Mouse (Mus musculus): Measurements from ENCODE around the gene Ccm2. TPM values are rescaled to one million over a fixed set of nuclear protein-coding genes. Genes with fewer than 3 reads are reported as not detected.

Ccm2 gene
- polyA plus RNA-seq, 1 experiment: 60.8 TPM

- WGBS: 81% methylated on average over 11 of the region's 11 CpGs
- no peak for DNase-seq
- H3K36me3 ChIP-seq (ENCODE audit: control insufficient read depth, insufficient read depth, low read length): no peaks in the 10 kb centered on the region
- no peak overlapping the region for H3K27ac ChIP-seq (ENCODE audit: insufficient read depth, low read depth, low read length)
- TF ChIP-seq CTCF (conservative IDR thresholded peaks at IDR 0.05; ENCODE audit: insufficient read depth, insufficient read length, low read depth, low read length) (no peak), POLR2A (IDR thresholded peaks at IDR 0.05; ENCODE audit: low read depth, low read length) (no peak)
- H3K4me3 ChIP-seq (ENCODE audit: insufficient read depth, low read depth, low read length): no peak overlapping the region
- H3K27me3 ChIP-seq (replicated peaks; ENCODE audit: control insufficient read depth, insufficient read depth, low read length): no peaks in the 10 kb centered on the region
- no peaks in the 10 kb centered on the region for H3K4me1 ChIP-seq (ENCODE audit: control insufficient read depth, insufficient read depth, low read length)
These were observed 46.7 kb downstream of the Ccm2 start for GRCm38 (mm10) chr11:6593406-6593805.

DNA sequence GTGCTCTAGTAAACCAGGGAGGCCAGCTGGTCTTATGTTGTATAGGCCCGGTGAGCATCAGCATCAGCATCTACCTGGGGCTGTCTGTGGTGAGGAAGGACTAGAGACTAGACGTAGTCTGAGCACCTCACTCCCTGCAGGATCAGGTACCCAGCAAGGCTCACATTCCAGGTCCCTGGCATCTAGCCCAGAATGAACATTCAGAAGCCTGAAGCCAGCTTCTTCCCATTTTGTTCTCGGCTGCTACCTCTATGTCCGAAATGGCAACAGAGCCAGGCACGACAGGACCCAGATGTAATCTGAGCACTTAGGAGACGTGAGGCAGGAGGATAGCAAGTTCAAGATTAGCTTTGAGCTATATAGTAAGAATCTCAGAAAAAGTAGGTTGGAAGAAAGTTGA, 48.2 kb downstream of the Ccm2 start:
- 74% methylated on average over 6 of the region's 6 CpGs for WGBS
- Histone ChIP-seq H3K4me1 (ENCODE audit: control insufficient read depth, insufficient read depth, low read length) (no peaks in the 10 kb centered on the region), H3K27me3 (replicated peaks; ENCODE audit: control insufficient read depth, insufficient read depth, low read length) (no peaks in the 10 kb centered on the region), H3K27ac (ENCODE audit: insufficient read depth, low read depth, low read length) (no peak overlapping the region), H3K36me3 (ENCODE audit: control insufficient read depth, insufficient read depth, low read length) (no peaks in the 10 kb centered on the region), H3K4me3 (ENCODE audit: insufficient read depth, low read depth, low read length) (no peak overlapping the region)
- no peak for TF ChIP-seq POLR2A (IDR thresholded peaks at IDR 0.05; ENCODE audit: low read depth, low read length)
- no peak for TF ChIP-seq CTCF (conservative IDR thresholded peaks at IDR 0.05; ENCODE audit: insufficient read depth, insufficient read length, low read depth, low read length)
- DNase-seq: peak; percentile 47

DNA sequence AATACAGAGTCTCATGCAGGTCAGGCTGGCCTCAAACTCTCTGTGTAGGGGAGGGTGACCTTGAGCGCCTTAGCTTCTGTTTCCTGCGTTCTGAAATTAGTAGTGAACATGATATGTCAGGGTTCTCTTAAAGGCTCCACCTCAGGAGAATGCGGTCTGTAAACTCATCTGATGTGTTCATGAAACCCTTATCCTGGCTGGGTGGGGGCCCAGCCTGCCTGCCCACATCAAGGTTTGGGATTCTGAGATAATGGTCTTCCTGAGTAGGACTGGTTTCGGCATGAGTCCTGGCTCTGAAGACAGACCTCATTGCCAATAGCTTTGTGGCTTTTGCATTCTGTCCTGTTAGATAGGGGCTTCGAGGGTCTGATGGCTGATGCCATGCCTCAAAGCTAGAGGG, 48.7 kb downstream of the Ccm2 start:
- Histone ChIP-seq H3K27me3 (replicated peaks; ENCODE audit: control insufficient read depth, insufficient read depth, low read length) (no peaks in the 10 kb centered on the region), H3K36me3 (ENCODE audit: control insufficient read depth, insufficient read depth, low read length) (no peaks in the 10 kb centered on the region), H3K4me1 (ENCODE audit: control insufficient read depth, insufficient read depth, low read length) (no peaks in the 10 kb centered on the region), H3K27ac (ENCODE audit: insufficient read depth, low read depth, low read length) (no peak overlapping the region), H3K4me3 (ENCODE audit: insufficient read depth, low read depth, low read length) (no peak overlapping the region)
- WGBS: 83% methylated on average over 5 of the region's 5 CpGs
- TF ChIP-seq POLR2A (IDR thresholded peaks at IDR 0.05; ENCODE audit: low read depth, low read length): no peak
- TF ChIP-seq CTCF (conservative IDR thresholded peaks at IDR 0.05; ENCODE audit: insufficient read depth, insufficient read length, low read depth, low read length): no peak
- DNase-seq: no peak

DNA sequence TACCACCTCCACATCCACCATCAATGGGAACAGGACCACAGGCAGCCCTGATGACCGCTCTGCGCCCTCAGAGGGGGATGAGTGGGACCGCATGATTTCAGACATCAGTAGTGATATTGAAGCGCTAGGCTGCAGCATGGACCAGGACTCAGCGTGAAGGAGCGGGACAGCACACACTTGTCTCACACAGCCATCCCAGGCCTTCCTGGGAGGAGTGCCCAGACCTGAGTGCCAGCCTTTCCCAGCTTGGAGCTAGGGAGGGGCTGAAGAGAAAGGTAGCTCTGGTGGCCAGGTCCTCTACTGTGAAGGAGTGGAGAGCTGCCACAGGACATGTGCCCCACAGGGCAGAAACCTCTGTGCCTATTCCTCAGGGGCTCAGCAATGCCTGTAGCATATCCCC, 49.5 kb downstream of the Ccm2 start:
- Histone ChIP-seq H3K36me3 (ENCODE audit: control insufficient read depth, insufficient read depth, low read length) (no peaks in the 10 kb centered on the region), H3K27ac (ENCODE audit: insufficient read depth, low read depth, low read length) (no peak overlapping the region)
- DNase-seq: no peak

GRCm38 (mm10) chr11:6596616-6597015, 49.9 kb downstream of the Ccm2 start:
- H3K36me3 ChIP-seq (ENCODE audit: control insufficient read depth, insufficient read depth, low read length): no peaks in the 10 kb centered on the region
- H3K4me1 ChIP-seq (ENCODE audit: control insufficient read depth, insufficient read depth, low read length): no peaks in the 10 kb centered on the region
- no peak overlapping the region for H3K4me3 ChIP-seq (ENCODE audit: insufficient read depth, low read depth, low read length)
- no peaks in the 10 kb centered on the region for H3K27me3 ChIP-seq (replicated peaks; ENCODE audit: control insufficient read depth, insufficient read depth, low read length)
- DNase-seq: no peak
- no peak overlapping the region for H3K27ac ChIP-seq (ENCODE audit: insufficient read depth, low read depth, low read length)
- WGBS: 82% methylated on average over 3 of the region's 3 CpGs
- TF ChIP-seq POLR2A (IDR thresholded peaks at IDR 0.05; ENCODE audit: low read depth, low read length) (no peak), CTCF (conservative IDR thresholded peaks at IDR 0.05; ENCODE audit: insufficient read depth, insufficient read length, low read depth, low read length) (no peak)

More for the DNA sequence above, 49.5 kb downstream of the Ccm2 start:
- no peak for TF ChIP-seq POLR2A (IDR thresholded peaks at IDR 0.05; ENCODE audit: low read depth, low read length)
- Histone ChIP-seq H3K27me3 (replicated peaks; ENCODE audit: control insufficient read depth, insufficient read depth, low read length) (no peaks in the 10 kb centered on the region), H3K4me1 (ENCODE audit: control insufficient read depth, insufficient read depth, low read length) (no peaks in the 10 kb centered on the region), H3K4me3 (ENCODE audit: insufficient read depth, low read depth, low read length) (no peak overlapping the region)
- 95% methylated on average over 6 of the region's 6 CpGs for WGBS

GRCm38 (mm10) chr11:6597523-6597922, 50.8 kb downstream of the Ccm2 start:
- H3K36me3 ChIP-seq (ENCODE audit: control insufficient read depth, insufficient read depth, low read length): no peaks in the 10 kb centered on the region

DNA sequence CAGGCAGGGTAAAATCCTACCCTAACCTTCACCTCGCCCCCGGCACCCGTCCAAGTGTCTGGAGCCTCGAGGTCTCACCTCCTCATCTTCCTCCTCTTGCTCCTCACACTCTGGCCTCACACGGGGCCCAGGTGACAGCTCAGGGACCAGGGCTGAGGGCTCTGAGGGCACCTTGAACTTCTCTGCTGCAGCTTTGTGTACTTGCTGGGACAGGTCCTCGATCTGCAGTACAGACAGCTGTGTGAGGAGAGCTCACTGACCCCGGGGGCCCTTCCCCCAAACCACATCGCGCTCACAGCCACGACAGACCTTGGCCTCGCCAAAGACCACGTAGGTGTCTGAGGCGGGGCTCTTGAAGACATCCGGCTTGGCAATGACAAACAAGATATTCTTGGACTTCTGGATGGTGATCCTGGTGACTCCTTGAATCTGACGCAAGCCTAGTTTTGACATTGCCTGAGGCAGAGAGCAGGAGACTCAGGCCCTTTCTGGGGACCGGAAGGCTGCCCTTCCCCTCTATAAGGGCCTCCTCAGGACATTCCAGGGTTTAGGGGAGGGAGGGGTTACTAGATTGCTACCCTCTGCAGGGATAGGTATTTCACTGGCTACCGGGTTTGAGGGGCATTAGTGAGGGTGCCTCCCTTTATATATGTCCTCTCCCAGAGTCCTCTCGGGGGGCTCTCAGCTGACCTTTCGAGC, 51.7 kb downstream of the Ccm2 start:
- 68% methylated on average over 19 of the region's 19 CpGs for WGBS
- no peak for TF ChIP-seq POLR2A (IDR thresholded peaks at IDR 0.05; ENCODE audit: low read depth, low read length)
- no peak for TF ChIP-seq CTCF (conservative IDR thresholded peaks at IDR 0.05; ENCODE audit: insufficient read depth, insufficient read length, low read depth, low read length)

More at GRCm38 (mm10) chr11:6597523-6597922, 50.8 kb downstream of the Ccm2 start:
- Histone ChIP-seq H3K4me3 (ENCODE audit: insufficient read depth, low read depth, low read length) (no peak overlapping the region), H3K27me3 (replicated peaks; ENCODE audit: control insufficient read depth, insufficient read depth, low read length) (no peaks in the 10 kb centered on the region), H3K4me1 (ENCODE audit: control insufficient read depth, insufficient read depth, low read length) (no peaks in the 10 kb centered on the region), H3K27ac (ENCODE audit: insufficient read depth, low read depth, low read length) (no peak overlapping the region)
- 76% methylated on average over 7 of the region's 7 CpGs for WGBS
- no peak for TF ChIP-seq POLR2A (IDR thresholded peaks at IDR 0.05; ENCODE audit: low read depth, low read length)
- TF ChIP-seq CTCF (conservative IDR thresholded peaks at IDR 0.05; ENCODE audit: insufficient read depth, insufficient read length, low read depth, low read length): no peak
- DNase-seq: no peak

More for the DNA sequence above, 51.7 kb downstream of the Ccm2 start:
- no peaks in the 10 kb centered on the region for H3K4me1 ChIP-seq (ENCODE audit: control insufficient read depth, insufficient read depth, low read length)
- no peak for DNase-seq
- no peaks in the 10 kb centered on the region for H3K27me3 ChIP-seq (replicated peaks; ENCODE audit: control insufficient read depth, insufficient read depth, low read length)
- no peak overlapping the region for H3K4me3 ChIP-seq (ENCODE audit: insufficient read depth, low read depth, low read length)
- no peak overlapping the region for H3K27ac ChIP-seq (ENCODE audit: insufficient read depth, low read depth, low read length)
- H3K36me3 ChIP-seq (ENCODE audit: control insufficient read depth, insufficient read depth, low read length): no peaks in the 10 kb centered on the region

Measured in kidney, adult 2 months (tissue).